Mouse (Mus musculus) T-helper 1 cell (primary cell): Measurements from ENCODE around the gene Dcaf10.
"Not testable (repeated sequence)": the region's sequence is repeated elsewhere in the genome, so short reads cannot be mapped to it uniquely, and the experiment has no call there.

Experiments used
- in situ Hi-C: fragments of 300-600 bp; cut with MboI, MseI; formaldehyde crosslinking; loops from one replicate; pipeline ENCODE4 v1.15.1; 2025; ENCODE audit warnings: high pct_unique_total_duplicates

Gene Dcaf10

DNA sequence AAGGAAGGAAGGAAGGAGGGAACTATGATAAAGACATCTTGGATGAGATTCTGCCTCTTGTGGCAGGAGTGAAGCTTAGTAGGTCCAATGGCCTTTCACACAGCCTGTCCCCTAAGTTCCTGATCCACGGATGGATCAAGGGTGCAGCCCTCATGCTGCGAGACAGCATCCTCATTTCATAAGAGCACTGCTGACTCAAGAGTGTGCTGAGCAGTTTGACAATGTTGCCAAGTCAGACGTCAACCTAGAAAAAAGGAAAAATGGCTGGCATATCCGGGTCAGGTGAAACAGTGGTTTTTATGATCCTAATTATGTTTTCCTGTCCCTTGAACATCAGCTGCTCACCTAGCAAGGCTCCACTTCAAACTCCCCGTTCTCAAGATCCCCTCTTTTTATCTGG, 51.8 kb downstream of the Dcaf10 start:
- in situ Hi-C loops = no loop called here

DNA sequence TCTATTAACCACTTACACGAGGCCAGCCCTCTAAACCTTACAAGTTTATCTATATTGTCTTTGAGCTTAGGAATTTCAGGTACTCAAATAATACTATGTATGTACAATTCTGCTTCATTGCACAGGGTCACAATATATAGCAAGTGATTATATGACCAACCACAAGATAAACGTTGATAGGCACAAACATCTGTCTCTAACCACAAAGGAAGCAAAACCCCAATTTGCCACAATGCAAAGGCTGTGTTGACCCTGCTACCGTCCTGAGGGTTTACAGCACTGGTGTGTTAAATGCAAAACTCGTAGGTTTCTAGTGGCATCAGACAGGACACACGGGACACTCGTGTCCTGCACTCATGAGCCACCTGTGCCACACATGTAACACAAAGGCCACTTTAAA, 54.3 kb downstream of the Dcaf10 start:
- in situ Hi-C loops = not testable (repeated sequence)

DNA sequence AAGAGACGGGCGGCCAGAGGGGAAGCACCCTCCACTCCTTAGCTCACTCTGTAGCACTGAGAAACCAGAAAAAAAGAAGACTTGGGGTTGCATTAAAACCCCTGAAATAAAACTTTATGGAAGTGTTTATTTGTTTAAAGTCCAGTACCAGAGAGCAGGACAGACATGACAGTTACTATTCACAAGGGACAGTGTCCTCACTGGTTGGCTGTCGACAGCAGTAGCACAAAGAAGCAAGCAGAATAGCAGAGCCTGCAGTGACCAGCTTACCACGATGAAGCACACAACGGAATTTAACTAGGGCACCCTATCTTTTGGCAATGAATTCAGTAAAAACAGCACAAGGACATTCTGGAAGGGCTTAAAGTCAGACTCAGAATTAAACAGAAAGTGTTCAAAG, 56.4 kb downstream of the Dcaf10 start:
- in situ Hi-C loops = not testable (repeated sequence)

GRCm38 (mm10) chr4:45399421-45400210, 57.7 kb downstream of the Dcaf10 start:
- in situ Hi-C loops = no loop called here

GRCm38 (mm10) chr4:45402281-45402680, 60.4 kb downstream of the Dcaf10 start:
- in situ Hi-C loops = no loop called here

DNA sequence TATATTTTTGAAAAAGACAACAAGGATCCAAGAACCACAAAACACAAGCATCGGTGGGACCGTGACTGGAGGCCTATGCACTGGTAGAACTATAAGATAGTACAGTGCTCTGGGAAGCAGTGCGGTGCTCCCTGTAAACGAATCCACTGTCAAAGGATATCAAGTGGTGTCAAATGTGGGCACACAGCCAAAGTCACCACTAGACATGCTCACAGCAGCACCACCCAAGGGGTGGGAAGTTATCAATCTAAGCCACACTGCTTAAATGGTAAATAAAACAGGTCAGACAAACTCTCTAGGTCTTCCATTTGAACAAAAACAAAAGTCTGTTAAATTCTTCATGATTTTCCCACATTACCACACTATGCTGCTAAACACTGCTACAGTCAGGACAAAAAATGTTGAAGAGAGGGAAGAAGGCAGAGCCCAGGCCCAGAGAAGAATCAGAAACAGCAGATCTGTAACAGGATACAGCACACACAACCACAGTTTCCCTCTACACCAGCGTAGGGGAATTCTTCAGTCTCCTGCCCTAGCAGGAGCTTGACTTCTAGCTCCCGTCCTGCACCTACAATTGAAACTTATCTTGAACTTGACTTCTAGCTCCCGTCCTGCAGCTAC, 61.1 kb downstream of the Dcaf10 start:
- in situ Hi-C loops = no loop called here

DNA sequence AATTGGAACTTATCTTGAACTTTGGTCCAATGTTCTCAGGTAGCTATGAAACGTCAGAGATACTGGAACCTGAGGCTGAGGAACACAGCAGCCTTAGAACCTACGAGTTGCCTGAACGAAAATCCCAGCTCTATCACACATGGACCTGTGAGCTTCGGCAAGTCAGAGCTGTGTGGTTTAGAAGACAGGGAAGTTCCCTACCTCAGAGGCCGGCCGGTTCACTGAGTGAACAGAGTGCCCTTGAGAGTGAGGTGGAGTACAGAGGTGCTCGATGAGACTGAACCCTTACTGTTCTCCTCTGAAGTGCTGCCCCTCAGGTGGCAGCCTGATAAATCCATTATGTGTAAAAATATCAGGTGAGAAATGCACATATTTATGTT, 61.6 kb downstream of the Dcaf10 start:
- in situ Hi-C loops = no loop called here

DNA sequence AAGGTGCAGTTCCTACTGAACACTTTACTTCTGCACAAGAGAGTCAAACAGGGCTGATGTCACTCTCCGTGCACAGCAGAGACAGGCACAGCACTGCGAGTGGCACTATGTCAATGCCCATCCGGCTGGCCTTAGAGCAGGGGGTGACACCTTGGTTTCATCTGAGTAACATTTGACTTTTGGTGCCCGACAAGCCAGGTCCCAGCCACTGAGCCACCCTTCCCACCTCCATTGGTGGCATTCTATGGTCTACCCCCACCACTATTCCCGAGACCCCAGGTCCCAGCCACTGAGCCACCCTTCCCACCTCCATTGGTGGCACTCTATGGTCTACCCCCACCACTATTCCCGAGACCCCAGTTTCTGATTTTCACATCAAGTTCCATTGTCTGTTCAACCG, 62.2 kb downstream of the Dcaf10 start:
- in situ Hi-C loops = no loop called here

- in situ Hi-C loops = loop anchor here (5.0 kb wide), 1 partner anchor 298 kb away; the partner anchor contains the start of gene Tomm5
Measured at GRCm38 (mm10) chr4:45405315-45405714, 63.4 kb downstream of the Dcaf10 start.

- in situ Hi-C loops = loop anchor here (5.0 kb wide), 1 partner anchor 299 kb away; the partner anchor contains the start of gene Tomm5
Measured at GRCm38 (mm10) chr4:45406397-45406796, 64.5 kb downstream of the Dcaf10 start.

GRCm38 (mm10) chr4:45407001-45407702, 65.3 kb downstream of the Dcaf10 start:
- in situ Hi-C loops = loop anchor here (5.0 kb wide), 1 partner anchor 300 kb away; the partner anchor contains the start of gene Tomm5

GRCm38 (mm10) chr4:45407703-45408334, 65.9 kb downstream of the Dcaf10 start:
- in situ Hi-C loops = loop anchor here (5.0 kb wide), 1 partner anchor 301 kb away; the partner anchor contains the start of gene Tomm5

DNA sequence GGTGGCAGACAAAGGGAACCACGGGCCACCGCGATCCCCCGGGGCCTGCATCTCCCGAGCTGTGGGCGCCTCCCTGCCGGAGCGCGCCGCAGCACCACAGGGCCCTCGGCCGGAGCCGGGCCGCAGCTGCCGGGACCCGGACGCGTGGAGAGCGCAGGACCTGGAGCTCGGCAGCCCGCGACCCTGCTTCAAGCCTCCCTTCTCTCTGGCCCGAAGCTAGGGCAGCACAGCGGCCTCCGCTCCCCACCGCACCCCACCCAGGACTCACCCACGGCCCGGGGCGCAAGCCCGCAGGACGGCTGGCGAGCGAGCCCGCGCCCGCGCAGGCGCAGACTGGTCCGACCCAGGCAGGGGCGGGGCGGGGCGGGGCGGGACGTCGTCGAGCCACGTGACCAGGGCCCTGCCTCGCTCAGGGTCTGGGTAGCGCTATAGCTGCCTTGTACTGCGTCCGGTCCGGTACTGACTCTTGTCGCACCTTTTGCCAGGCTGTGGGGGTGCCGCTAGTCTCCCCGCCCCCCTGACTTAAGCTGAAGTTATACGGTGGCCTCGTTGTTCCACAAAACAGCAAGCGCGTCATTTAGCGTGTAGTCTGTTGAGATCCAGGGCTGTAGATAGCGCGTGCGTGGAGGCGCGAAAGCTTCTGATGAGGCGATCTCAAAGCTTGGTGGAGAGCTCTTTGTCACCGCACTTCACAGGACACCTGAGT, 66.7 kb downstream of the Dcaf10 start, which contains the start of gene Slc25a51:
Slc25a51 (minus strand) TSS at position 340 of the 706 bp plus-strand sequence.
- in situ Hi-C loops = loop anchor here (5.0 kb wide), 1 partner anchor 301 kb away; the partner anchor contains the start of gene Tomm5

DNA sequence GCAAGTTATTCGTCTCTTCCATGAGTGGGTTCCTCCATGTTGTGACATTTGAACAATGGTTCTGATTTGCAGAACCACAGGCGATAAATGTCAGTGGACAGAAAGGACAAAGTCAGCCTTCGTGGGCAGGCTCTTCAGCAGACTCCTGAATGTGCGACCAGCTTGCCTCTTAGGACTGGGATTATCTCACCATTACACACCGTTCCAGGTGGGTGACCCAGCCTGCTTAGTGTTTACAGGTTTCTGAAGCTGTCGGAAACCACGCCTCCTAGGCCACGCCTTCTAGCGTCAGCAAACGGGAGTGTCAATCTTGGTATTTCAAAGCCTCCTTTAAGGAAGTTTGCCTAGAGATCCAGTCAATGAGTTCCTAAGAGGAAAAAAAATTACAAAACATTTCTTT, 67.4 kb downstream of the Dcaf10 start:
- in situ Hi-C loops = loop anchor here (5.0 kb wide), 1 partner anchor 302 kb away; the partner anchor contains the start of gene Tomm5

DNA sequence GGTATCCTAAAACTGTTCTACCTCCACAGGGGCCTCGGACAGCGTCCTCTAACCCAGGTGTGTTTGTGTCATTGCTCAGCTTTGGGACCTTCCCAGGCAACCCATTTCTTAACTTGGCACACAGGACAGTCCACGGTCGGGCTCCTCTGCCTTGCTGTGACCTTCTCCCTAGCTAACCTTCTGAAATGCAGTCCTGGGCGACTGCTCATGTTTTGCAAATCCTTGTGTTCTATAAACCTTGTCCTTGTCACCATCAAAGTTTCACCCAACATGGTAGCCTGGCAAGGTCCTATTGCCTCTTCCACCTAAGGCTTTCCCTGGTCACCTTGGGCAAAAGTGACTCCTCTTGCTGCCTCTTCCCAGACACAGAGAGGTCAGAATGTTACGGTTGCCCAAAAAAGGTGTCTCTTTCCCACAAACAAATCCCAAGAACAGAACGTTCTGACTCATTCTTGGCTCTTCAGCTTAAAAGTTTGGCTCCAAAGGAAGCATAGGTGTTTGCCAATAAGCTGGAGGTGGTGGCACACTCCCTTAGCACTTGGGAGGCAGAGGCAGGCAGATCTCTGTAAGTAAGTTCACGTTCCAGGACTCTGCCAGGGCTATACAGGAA, 69.4 kb downstream of the Dcaf10 start:
- in situ Hi-C loops = no loop called here

- in situ Hi-C loops = no loop called here
Measured at GRCm38 (mm10) chr4:45412433-45413192, 70.7 kb downstream of the Dcaf10 start.

- in situ Hi-C loops = no loop called here
Measured at GRCm38 (mm10) chr4:45413674-45414338, 71.9 kb downstream of the Dcaf10 start.

DNA sequence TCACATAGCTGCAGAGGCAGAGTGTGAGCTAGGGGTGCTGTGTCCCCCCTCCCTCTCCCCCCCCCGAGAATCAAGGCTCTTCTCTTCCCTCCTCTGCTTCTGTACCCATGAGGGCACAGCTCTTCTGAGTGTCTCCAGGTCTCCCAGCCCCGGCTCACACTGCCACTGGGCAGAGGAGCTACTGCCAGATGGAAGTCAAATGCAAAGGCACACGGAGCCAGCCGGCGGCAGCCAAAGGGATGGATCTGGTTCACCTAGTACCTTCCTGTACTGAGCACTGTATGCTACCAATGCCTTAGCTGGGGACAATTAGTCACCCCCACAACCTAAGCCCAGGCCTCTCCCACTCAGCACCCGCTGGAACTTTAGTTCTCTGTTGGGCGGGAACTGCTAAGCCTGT, 74.4 kb downstream of the Dcaf10 start:
- in situ Hi-C loops = loop anchor here (5.0 kb wide), 1 partner anchor 201 kb away; no protein-coding TSS in a partner anchor
